Mouse (Mus musculus) heart, adult 11 months (tissue): ENCODE data around the gene Aldh9a1.
"Not testable (repeated sequence)": the region's sequence is repeated elsewhere in the genome, so short reads cannot be mapped to it uniquely, and the experiment has no call there.

Experiments
- DNase-seq: peaks from one replicate; pipeline ENCODE4 v3.0.0; 2022

The Aldh9a1 gene

GRCm38 (mm10) chr1:167349815-167350596 lies at the start of gene Aldh9a1:
Gene Aldh9a1 (plus strand): TSS chr1:167349991.
- peak; percentile 100 for DNase-seq

- DNase-seq: no peak
These were observed 49.7 kb upstream of the Aldh9a1 start for GRCm38 (mm10) chr1:167300122-167300521.

- no peak for DNase-seq
These were observed 44.2 kb upstream of the Aldh9a1 start for GRCm38 (mm10) chr1:167305501-167306137.

GRCm38 (mm10) chr1:167306451-167307240 lies 43.1 kb upstream of the Aldh9a1 start:
- peak; percentile 94 for DNase-seq

GRCm38 (mm10) chr1:167307674-167308073 lies 42.1 kb upstream of the Aldh9a1 start:
- no peak for DNase-seq

GRCm38 (mm10) chr1:167308261-167309054 lies 41.3 kb upstream of the Aldh9a1 start, which contains the start of gene Tmco1:
Gene Tmco1 (plus strand): TSS chr1:167308378.
- DNase-seq: peak; percentile 100

GRCm38 (mm10) chr1:167312367-167312766 lies 37.4 kb upstream of the Aldh9a1 start:
- DNase-seq: no peak

- DNase-seq: no peak
These were observed 36.6 kb upstream of the Aldh9a1 start for GRCm38 (mm10) chr1:167313220-167313619.

GRCm38 (mm10) chr1:167321691-167322090 lies 28.1 kb upstream of the Aldh9a1 start:
- DNase-seq: no peak

- no peak for DNase-seq
These were observed 21.0 kb upstream of the Aldh9a1 start for GRCm38 (mm10) chr1:167328776-167329175.

GRCm38 (mm10) chr1:167331106-167331505 lies 18.7 kb upstream of the Aldh9a1 start:
- peak; percentile 95 for DNase-seq

GRCm38 (mm10) chr1:167336398-167336797 lies 13.4 kb upstream of the Aldh9a1 start:
- DNase-seq: peak; percentile 92

- DNase-seq: peak; percentile 97
These were observed 12.2 kb upstream of the Aldh9a1 start for GRCm38 (mm10) chr1:167337463-167338095.

GRCm38 (mm10) chr1:167339177-167339781 lies 10.5 kb upstream of the Aldh9a1 start:
- peak; percentile 93 for DNase-seq

GRCm38 (mm10) chr1:167340111-167340787 lies 9.5 kb upstream of the Aldh9a1 start:
- DNase-seq: no peak

GRCm38 (mm10) chr1:167340910-167341528 lies 8.8 kb upstream of the Aldh9a1 start:
- DNase-seq: no peak

- no peak for DNase-seq
These were observed 7.0 kb upstream of the Aldh9a1 start for GRCm38 (mm10) chr1:167342831-167343230.

GRCm38 (mm10) chr1:167345994-167346520 lies 3.7 kb upstream of the Aldh9a1 start:
- DNase-seq: not testable (repeated sequence)

- not testable (repeated sequence) for DNase-seq
These were observed 585 bp upstream of the Aldh9a1 start for GRCm38 (mm10) chr1:167349206-167349605.
